Mouse (Mus musculus): ENCODE results near the gene Vwa2.

The Vwa2 gene

GRCm38 (mm10) chr19:56954857-56955256 lies 80.8 kb downstream of the Vwa2 start:
- no peak for DNase-seq

GRCm38 (mm10) chr19:56955568-56956513 lies 81.8 kb downstream of the Vwa2 start:
- no peak for DNase-seq

- DNase-seq, result no peak
Observed at GRCm38 (mm10) chr19:56958011-56958410, 84.0 kb downstream of the Vwa2 start.

GRCm38 (mm10) chr19:56958582-56959021 lies 84.6 kb downstream of the Vwa2 start:
- DNase-seq, result no peak

- no peak for DNase-seq
Observed at GRCm38 (mm10) chr19:56959057-56959456, 85.0 kb downstream of the Vwa2 start.

- no peak for DNase-seq
Observed at GRCm38 (mm10) chr19:56959601-56960000, 85.6 kb downstream of the Vwa2 start.
